Mouse (Mus musculus): ENCODE results near the gene Adamts9.

DNA sequence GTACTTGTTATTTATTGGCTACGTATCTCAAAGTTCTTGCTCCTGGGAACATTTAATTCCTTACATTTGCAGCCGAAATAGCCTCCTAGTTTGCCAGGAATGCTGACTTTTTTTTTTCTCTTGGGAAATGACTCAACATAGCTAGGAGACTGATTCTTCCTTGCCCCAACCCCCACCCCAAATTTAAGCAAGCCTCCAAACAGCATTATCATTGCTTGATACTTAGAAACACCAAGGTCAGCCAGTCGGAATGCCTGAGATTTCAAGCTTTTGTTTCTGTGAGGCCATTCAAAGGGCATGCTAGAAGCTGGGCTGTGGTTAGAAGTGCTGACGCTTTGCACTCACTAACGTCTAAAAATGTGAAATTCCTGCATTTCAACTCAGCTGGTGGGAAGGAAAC, 115.9 kb downstream of the Adamts9 start:
- no peak for TF ChIP-seq TCF12 (IDR thresholded peaks at IDR 0.05; ENCODE audit: low read depth, low read length)
- no peak for TF ChIP-seq RCOR1 (conservative IDR thresholded peaks at IDR 0.05; ENCODE audit: low read depth, low read length)
- no peak for TF ChIP-seq CTCF (conservative IDR thresholded peaks at IDR 0.05 in 1 of 2, IDR thresholded peaks at IDR 0.05 in 1 of 2; ENCODE audit: low read depth in 2 of 2, low read length in 2 of 2)
- no peak for TF ChIP-seq USF1 (IDR thresholded peaks at IDR 0.05; ENCODE audit: low read depth, low read length)
- no peak for TF ChIP-seq PAX5 (IDR thresholded peaks at IDR 0.05; ENCODE audit: low read length)
- no peak for TF ChIP-seq MXI1 (IDR thresholded peaks at IDR 0.05; ENCODE audit: low read depth, low read length)
- TF ChIP-seq POLR2A (IDR thresholded peaks at IDR 0.05; ENCODE audit: low read depth, low read length), result no peak
- no peak for TF ChIP-seq ZNF384 (IDR thresholded peaks at IDR 0.05; ENCODE audit: low read depth, low read length)
- TF ChIP-seq ETS1 (conservative IDR thresholded peaks at IDR 0.05; ENCODE audit: low read depth, low read length), result no peak
